Mouse (Mus musculus) inflammation-experienced regulatory T-cells (primary cell): ENCODE measurements around the gene Eif4ebp2. TPM values are rescaled to one million over a fixed set of nuclear protein-coding genes. Genes with fewer than 3 reads are reported as not detected.

Experiments used
- polyA plus RNA-seq, 2 experiments: library from polyadenylated mRNA; unstranded; fragments of 100-300 nt; shearing (Covaris generic); gene quantifications; one replicate each; pipeline ENCODE4 v1.2.1; 2017

The Eif4ebp2 gene
- polyA plus RNA-seq, result 10 to 100 TPM; 20.5 to 21.0 TPM

GRCm38 (mm10) chr10:61452645-61453044, at the start of gene Eif4ebp2:
Gene Eif4ebp2 (minus strand): TSS chr10:61452661.

GRCm38 (mm10) chr10:61475594-61476439, 23.4 kb upstream of the Eif4ebp2 start, which contains the start of gene Lrrc20:
Gene Lrrc20 (plus strand): TSS chr10:61475801.

GRCm38 (mm10) chr10:61417672-61418071, 34.8 kb downstream of the Eif4ebp2 start, which contains the start of gene Nodal:
Gene Nodal (plus strand): TSS chr10:61417972.

DNA sequence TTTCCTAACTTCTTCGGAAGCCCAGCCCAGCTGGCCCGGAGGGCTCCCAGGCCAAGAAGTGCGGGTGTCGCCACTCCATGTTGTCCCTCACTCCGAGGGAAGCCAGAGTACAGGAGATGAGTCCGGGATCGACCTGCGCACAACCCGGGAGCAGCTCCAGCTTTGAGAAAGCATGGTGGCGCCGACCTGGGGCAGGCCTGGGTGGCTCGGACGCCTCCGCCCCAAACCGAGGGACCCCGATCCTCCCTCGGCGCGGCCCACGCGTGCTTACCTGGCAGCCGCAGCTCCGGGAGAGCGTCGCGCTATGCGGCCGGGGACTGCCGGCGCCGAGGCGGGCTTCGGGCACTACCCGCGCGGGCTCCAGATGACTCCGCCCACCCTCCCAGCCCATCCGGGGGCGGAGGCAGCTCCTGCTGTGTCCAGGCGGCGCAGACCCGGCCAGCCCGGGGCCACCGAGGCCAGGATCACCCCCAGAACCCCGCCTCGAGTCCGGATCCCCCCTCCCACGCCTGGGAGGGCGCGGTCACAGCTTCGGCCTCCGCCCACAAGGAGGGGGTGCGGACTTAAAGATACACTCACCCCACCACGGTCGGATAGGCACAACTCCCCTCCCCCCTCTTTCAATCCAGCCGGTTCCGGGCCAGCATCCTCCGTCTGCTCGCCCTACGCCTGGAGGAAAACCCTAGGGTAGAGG, 69.3 kb downstream of the Eif4ebp2 start, which contains the start of gene Pald1:
Gene Pald1 (minus strand): TSS at position 510 of the 694 bp plus-strand sequence.

Other genes with a start within 250 kb of the Eif4ebp2 start
- gene Adamts14, start 179.2 kb downstream of the Eif4ebp2 start, polyA plus RNA-seq, result 1 to 10 TPM in 1 of 2 experiments, under 1 TPM in 1; 0.07 to 1.5 TPM
- 10 to 100 TPM in 1 of 2 experiments, 1 to 10 TPM in 1; 7.6 to 17.1 TPM for gene Prf1, start 154.8 kb downstream of the Eif4ebp2 start, polyA plus RNA-seq
- under 1 TPM in 1 of 2 experiments, not detected in 1; 0.23 TPM for gene Pald1, start 69.1 kb downstream of the Eif4ebp2 start, polyA plus RNA-seq
- gene Nodal, start 34.7 kb downstream of the Eif4ebp2 start, polyA plus RNA-seq, result not detected
- 10 to 100 TPM; 10.1 to 16.5 TPM for gene Lrrc20, start 23.1 kb upstream of the Eif4ebp2 start, polyA plus RNA-seq
- gene Npffr1, start 142.8 kb upstream of the Eif4ebp2 start, polyA plus RNA-seq, result not detected
- 10 to 100 TPM; 58.2 to 66.5 TPM for gene Ppa1, start 195.9 kb upstream of the Eif4ebp2 start, polyA plus RNA-seq
- 100 to 1,000 TPM; 127 to 151 TPM for gene Sar1a, start 227.6 kb upstream of the Eif4ebp2 start, polyA plus RNA-seq
- gene Tysnd1, start 242.9 kb upstream of the Eif4ebp2 start, polyA plus RNA-seq, result 10 to 100 TPM; 26.1 to 38.9 TPM